Mouse (Mus musculus) spleen, adult 2 months (tissue): ENCODE data around the gene Lrguk.

Experiments
- CTCF ChIP-seq: fragments of 200-500 bp; IDR thresholded peaks from 2 replicates; pipeline ENCODE4 v1.5.1; 2011; ENCODE audit warnings: mild to moderate bottlenecking, inconsistent platforms; ENCODE audit not compliant: insufficient read depth, insufficient read length, insufficient replicate concordance; ENCODE audit errors: extremely low read depth
- POLR2A ChIP-seq: fragments of 200-500 bp; IDR thresholded peaks from 2 replicates; pipeline ENCODE4 v1.6.1; 2011; ENCODE audit warnings: low read depth, low read length, inconsistent platforms

- TF ChIP-seq CTCF (no peak), POLR2A (no peak)
These were observed 139.6 kb downstream of the Lrguk start for GRCm38 (mm10) chr6:34168834-34169233.
